Mouse (Mus musculus) small intestine, adult 2 months (tissue): ENCODE data around the gene Aifm2. TPM values are rescaled to one million over a fixed set of nuclear protein-coding genes. Genes with fewer than 3 reads are reported as not detected.

Experiments
- H3K27ac ChIP-seq: fragments of 200-500 bp; 2 replicates; pipeline ENCODE4 v1.5.1; 2012; ENCODE audit warnings: low read depth, low read length, control low read depth, inconsistent platforms; ENCODE audit not compliant: insufficient read depth
- H3K27me3 ChIP-seq: fragments of 200-500 bp; 2 replicates; pipeline ENCODE4 v1.6.1; 2012; ENCODE audit warnings: mild to moderate bottlenecking, moderate library complexity, low read length, inconsistent platforms; ENCODE audit not compliant: control insufficient read depth, insufficient read depth
- H3K36me3 ChIP-seq: fragments of 200-500 bp; 2 replicates; pipeline ENCODE4 v1.6.1; 2012; ENCODE audit warnings: mild to moderate bottlenecking, low read length, control low read depth, inconsistent platforms; ENCODE audit not compliant: control insufficient read depth, insufficient read depth
- H3K4me1 ChIP-seq: fragments of 200-500 bp; 2 replicates; pipeline ENCODE4 v1.6.1; 2012; ENCODE audit warnings: low read length, inconsistent platforms, mixed read lengths; ENCODE audit not compliant: control insufficient read depth, insufficient read depth, insufficient read length
- H3K4me3 ChIP-seq: fragments of 200-500 bp; 2 replicates; pipeline ENCODE4 v1.5.1; 2012; ENCODE audit warnings: low read depth, mild to moderate bottlenecking, control low read depth, inconsistent platforms, low read length, moderate library complexity
- CTCF ChIP-seq: fragments of 200-500 bp; IDR thresholded peaks from 2 replicates; pipeline ENCODE4 v1.5.1; 2012; ENCODE audit warnings: low read depth, mild to moderate bottlenecking, control low read depth, inconsistent platforms, low read length, moderate library complexity, mixed read lengths; ENCODE audit not compliant: insufficient replicate concordance, insufficient read length; ENCODE audit errors: extremely low read depth
- POLR2A ChIP-seq: fragments of 200-500 bp; IDR thresholded peaks from 2 replicates; pipeline ENCODE4 v1.6.1; 2012; ENCODE audit warnings: low read depth, mild to moderate bottlenecking, control low read depth, inconsistent platforms, low read length, moderate library complexity
- WGBS: fragments of 180-500 bp; shearing (Covaris S2); methylation state at CpG from one replicate; pipeline ENCODE4 v1.1.7; 2018; 5-methylcytosine and 5-hydroxymethylcytosine counted together
- polyA plus RNA-seq: library from polyadenylated mRNA; depleted of rRNA; stranded (reverse); fragments of >200 nt; gene quantifications from 2 replicates; pipeline ENCODE4 v1.2.3, GENCODE M21; 2012

Gene Aifm2
- polyA plus RNA-seq, 1 experiment = 6.7 TPM

- TF ChIP-seq POLR2A (no peak), CTCF (no peak)
- Histone ChIP-seq H3K4me3 (peak overlapping the region; percentile 96), H3K27ac (peak overlapping the region; percentile 72), H3K36me3 (peaks cover 24% of the 10 kb centered on the region), H3K4me1 (peaks cover 16% of the 10 kb centered on the region), H3K27me3 (no peaks in the 10 kb centered on the region)
- WGBS = 41% methylated on average over 2 of the region's 2 CpGs
Observed at GRCm38 (mm10) chr10:61697028-61697427, 18.0 kb upstream of the Aifm2 start.

- TF ChIP-seq POLR2A = no peak
- no peak for TF ChIP-seq CTCF
- H3K36me3 ChIP-seq = peaks cover 31% of the 10 kb centered on the region
- H3K4me1 ChIP-seq = 0 out of 2 replicates have a peak, but pooled peaks cover 3% of the 10 kb centered on the region
- no peaks in the 10 kb centered on the region for H3K27me3 ChIP-seq
- no peak overlapping the region for H3K4me3 ChIP-seq
- no peak overlapping the region for H3K27ac ChIP-seq
- WGBS = 77% methylated on average over 4 of the region's 4 CpGs
Observed at GRCm38 (mm10) chr10:61704663-61705062, 10.4 kb upstream of the Aifm2 start.

DNA sequence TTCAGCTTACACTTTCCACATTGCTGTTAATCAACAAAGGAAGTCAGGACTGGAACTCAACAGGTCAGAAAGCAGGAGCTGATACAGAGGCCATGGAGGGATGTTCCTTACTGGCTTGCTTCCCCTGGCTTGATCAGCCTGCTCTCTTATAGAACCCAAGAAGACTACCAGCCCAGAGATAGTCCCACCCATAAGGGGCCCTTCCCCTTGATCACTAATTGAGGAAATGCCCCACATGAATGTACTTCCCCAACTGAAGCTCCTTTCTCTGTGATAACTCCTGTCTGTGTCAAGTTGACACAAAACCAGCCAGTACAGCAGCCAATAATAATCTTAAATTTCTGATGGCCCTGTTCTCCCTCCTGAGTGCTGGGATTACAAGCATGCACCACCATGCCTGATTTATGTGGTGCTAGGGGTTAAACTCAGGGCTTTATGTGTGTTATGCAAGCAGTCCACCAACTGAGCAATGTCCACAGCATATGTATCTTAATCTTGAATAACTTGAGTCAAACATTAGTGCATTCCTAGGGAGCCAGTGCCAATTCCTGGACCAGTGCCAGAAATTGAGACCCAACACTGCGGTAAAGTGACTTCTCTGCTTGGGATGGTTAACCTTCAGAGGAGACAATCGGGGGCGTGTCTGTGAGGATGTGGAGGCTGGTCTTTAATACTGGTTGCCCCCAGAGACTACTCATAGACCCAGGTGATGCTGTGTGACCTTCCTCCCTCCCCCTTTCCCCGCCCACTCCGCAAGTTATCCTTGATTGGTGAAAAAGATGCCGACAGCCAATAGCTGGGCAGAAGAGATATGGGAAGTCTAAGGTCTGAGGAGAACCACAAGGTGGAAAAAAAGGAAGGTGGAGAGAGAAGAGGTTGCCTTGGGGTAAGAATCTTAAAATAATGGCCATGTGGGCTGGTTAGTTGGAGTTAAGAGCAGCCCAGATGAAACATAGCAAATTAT is 8.4 kb upstream of the Aifm2 start:
- TF ChIP-seq CTCF (no peak), POLR2A (no peak)
- Histone ChIP-seq H3K4me3 (no peak overlapping the region), H3K27ac (no peak overlapping the region)

DNA sequence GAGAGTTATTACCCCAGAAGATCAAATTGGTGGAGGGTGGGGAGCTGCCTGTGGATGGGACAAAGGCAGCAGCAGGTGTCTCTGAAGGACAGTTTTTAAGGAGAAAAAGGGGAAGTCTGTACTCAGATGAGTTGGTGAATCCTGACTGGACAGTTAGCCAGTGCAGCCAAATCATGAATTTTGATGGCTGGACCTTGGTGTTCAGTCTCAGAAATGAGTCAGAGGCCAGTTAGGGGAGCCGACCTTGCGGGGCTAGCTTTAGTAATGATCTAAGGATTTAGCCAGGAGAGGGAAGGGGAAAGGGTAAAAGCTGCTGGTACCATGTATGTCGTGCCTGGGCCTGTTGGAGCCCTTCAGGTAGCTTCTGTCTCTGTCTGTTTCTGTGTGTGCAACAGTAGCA is 1.5 kb upstream of the Aifm2 start:
- WGBS = 89% methylated on average over 3 of the region's 3 CpGs
- Histone ChIP-seq H3K36me3 (no peaks in the 10 kb centered on the region), H3K27me3 (no peaks in the 10 kb centered on the region), H3K27ac (no peak overlapping the region), H3K4me1 (peaks cover 10% of the 10 kb centered on the region), H3K4me3 (no peak overlapping the region)
- TF ChIP-seq POLR2A = no peak
- TF ChIP-seq CTCF = no peak

More for the DNA sequence above, 8.4 kb upstream of the Aifm2 start:
- H3K36me3 ChIP-seq = peaks cover 23% of the 10 kb centered on the region
- 0 out of 2 replicates have a peak, but pooled peaks cover 3% of the 10 kb centered on the region for H3K4me1 ChIP-seq
- H3K27me3 ChIP-seq = no peaks in the 10 kb centered on the region
- WGBS = 65% methylated on average over 6 of the region's 6 CpGs

- H3K27me3 ChIP-seq = no peaks in the 10 kb centered on the region
- H3K27ac ChIP-seq = no peak overlapping the region
- H3K36me3 ChIP-seq = no peaks in the 10 kb centered on the region
- no peak for TF ChIP-seq CTCF
- TF ChIP-seq POLR2A = no peak
- no peak overlapping the region for H3K4me3 ChIP-seq
- 93% methylated on average over 4 of the region's 4 CpGs for WGBS
- peaks cover 10% of the 10 kb centered on the region for H3K4me1 ChIP-seq
Observed at GRCm38 (mm10) chr10:61714146-61714545, 917 bp upstream of the Aifm2 start.

DNA sequence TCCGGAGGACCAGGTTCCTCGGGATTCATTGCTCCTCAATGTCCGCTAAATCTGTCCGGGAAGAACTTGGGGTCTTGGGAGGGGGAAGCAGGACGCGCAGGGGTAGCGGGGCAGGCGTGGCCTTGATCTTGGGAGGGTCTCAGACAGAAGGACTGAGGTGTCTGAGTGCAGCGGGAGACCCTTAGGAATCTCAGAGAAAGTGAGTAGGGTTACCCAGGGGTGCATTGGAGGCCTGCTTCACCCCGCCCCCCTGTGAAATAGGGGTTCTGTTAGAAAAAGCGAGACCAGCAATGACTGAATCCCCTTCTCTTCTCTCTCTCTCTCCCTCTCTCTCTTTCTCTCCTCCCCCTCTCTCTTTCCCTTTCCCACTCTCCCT is 387 bp downstream of the Aifm2 start:
- Histone ChIP-seq H3K36me3 (no peaks in the 10 kb centered on the region), H3K27me3 (no peaks in the 10 kb centered on the region), H3K4me3 (peak overlapping the region; percentile 85), H3K27ac (no peak overlapping the region), H3K4me1 (peaks cover 10% of the 10 kb centered on the region)
- no peak for TF ChIP-seq POLR2A
- TF ChIP-seq CTCF = no peak
- WGBS = 3% methylated on average over 11 of the region's 11 CpGs

GRCm38 (mm10) chr10:61715996-61716864 is 1.2 kb downstream of the Aifm2 start:
- WGBS = 78% methylated on average over 7 of the region's 7 CpGs
- Histone ChIP-seq H3K27me3 (no peaks in the 10 kb centered on the region), H3K4me3 (0 out of 2 replicates have a peak overlapping the region, but pooled peaks have one; percentile 85), H3K36me3 (no peaks in the 10 kb centered on the region), H3K27ac (no peak overlapping the region), H3K4me1 (peaks cover 10% of the 10 kb centered on the region)
- TF ChIP-seq POLR2A (no peak), CTCF (no peak)
